Mouse (Mus musculus): Measurements from ENCODE around the gene Bach2. TPM values are rescaled to one million over a fixed set of nuclear protein-coding genes. Genes with fewer than 3 reads are reported as not detected.
A peak's percentile ranks its signal among the peaks of the same experiment; 100 is the strongest.

The Bach2 gene
- polyA plus RNA-seq, 1 experiment from 2014 or later: 1.8 TPM

- no peak overlapping the region for H3K9ac ChIP-seq
These were observed 119.5 kb downstream of the Bach2 start for GRCm38 (mm10) chr4:32357996-32358600.

GRCm38 (mm10) chr4:32358602-32359464 lies 120.2 kb downstream of the Bach2 start:
- H3K36me3 ChIP-seq: no peaks in the 10 kb centered on the region
- no peaks in the 10 kb centered on the region for H3K9me3 ChIP-seq (replicated peaks)
- no peak overlapping the region for H3K27ac ChIP-seq
- no peak overlapping the region for H3K9ac ChIP-seq
- no peak overlapping the region for H3K4me2 ChIP-seq
- no peak for ATAC-seq
- H3K27me3 ChIP-seq (replicated peaks): peaks cover 10% of the 10 kb centered on the region; the same call in 1 of the 2 replicates
- H3K4me3 ChIP-seq: no peak overlapping the region
- WGBS (ENCODE audit: insufficient replicate concordance): 29% methylated on average over 12 of the region's 12 CpGs
- H3K4me1 ChIP-seq: peaks cover 11% of the 10 kb centered on the region

More at GRCm38 (mm10) chr4:32357996-32358600, 119.5 kb downstream of the Bach2 start:
- Histone ChIP-seq H3K4me3 (no peak overlapping the region), H3K9me3 (replicated peaks) (no peaks in the 10 kb centered on the region), H3K36me3 (no peaks in the 10 kb centered on the region), H3K4me2 (no peak overlapping the region), H3K27me3 (replicated peaks) (peaks cover 3% of the 10 kb centered on the region; the same call in 1 of the 2 replicates), H3K4me1 (peaks cover 7% of the 10 kb centered on the region), H3K27ac (no peak overlapping the region)
- WGBS (ENCODE audit: insufficient replicate concordance): 76% methylated on average over 12 of the region's 12 CpGs
- ATAC-seq: no peak

- Histone ChIP-seq H3K27ac (no peak overlapping the region), H3K4me3 (no peak overlapping the region), H3K9me3 (replicated peaks) (no peaks in the 10 kb centered on the region), H3K4me1 (peaks cover 17% of the 10 kb centered on the region), H3K4me2 (no peak overlapping the region), H3K27me3 (replicated peaks) (peaks cover 14% of the 10 kb centered on the region; the same call in 1 of the 2 replicates), H3K36me3 (no peaks in the 10 kb centered on the region), H3K9ac (no peak overlapping the region)
- WGBS (ENCODE audit: insufficient replicate concordance): 52% methylated on average over 3 of the region's 3 CpGs
- ATAC-seq: no peak
These were observed 121.0 kb downstream of the Bach2 start for GRCm38 (mm10) chr4:32359634-32360033.

GRCm38 (mm10) chr4:32360496-32360895 lies 121.9 kb downstream of the Bach2 start:
- ATAC-seq: no peak
- Histone ChIP-seq H3K4me1 (peaks cover 26% of the 10 kb centered on the region), H3K27ac (no peak overlapping the region), H3K36me3 (no peaks in the 10 kb centered on the region), H3K27me3 (replicated peaks) (peaks cover 14% of the 10 kb centered on the region; the same call in 1 of the 2 replicates), H3K9me3 (replicated peaks) (no peaks in the 10 kb centered on the region), H3K4me2 (no peak overlapping the region), H3K4me3 (no peak overlapping the region), H3K9ac (no peak overlapping the region)
- WGBS (ENCODE audit: insufficient replicate concordance): 60% methylated on average over 5 of the region's 5 CpGs

GRCm38 (mm10) chr4:32363488-32363984 lies 124.9 kb downstream of the Bach2 start:
- no peak overlapping the region for H3K9ac ChIP-seq
- no peak overlapping the region for H3K4me2 ChIP-seq
- no peak overlapping the region for H3K4me3 ChIP-seq
- peaks cover 26% of the 10 kb centered on the region for H3K4me1 ChIP-seq
- H3K27ac ChIP-seq: no peak overlapping the region
- H3K9me3 ChIP-seq (replicated peaks): no peaks in the 10 kb centered on the region
- 16% methylated on average over 14 of the region's 14 CpGs for WGBS (ENCODE audit: insufficient replicate concordance)
- H3K36me3 ChIP-seq: no peaks in the 10 kb centered on the region
- H3K27me3 ChIP-seq (replicated peaks): peaks cover 14% of the 10 kb centered on the region; the same call in 1 of the 2 replicates
- no peak for ATAC-seq

- Histone ChIP-seq H3K4me2 (0 out of 2 replicates have a peak overlapping the region, but pooled peaks have one; percentile 18), H3K9ac (no peak overlapping the region), H3K36me3 (no peaks in the 10 kb centered on the region), H3K9me3 (replicated peaks) (no peaks in the 10 kb centered on the region), H3K27ac (no peak overlapping the region), H3K4me1 (peaks cover 26% of the 10 kb centered on the region), H3K4me3 (no peak overlapping the region), H3K27me3 (replicated peaks) (peaks cover 17% of the 10 kb centered on the region; the same call in 1 of the 2 replicates)
- 35% methylated on average over 13 of the region's 13 CpGs for WGBS (ENCODE audit: insufficient replicate concordance)
- ATAC-seq: 0 out of 2 replicates have a peak, but pooled peaks have one; percentile 21
These were observed 126.7 kb downstream of the Bach2 start for GRCm38 (mm10) chr4:32365144-32365907.

- H3K4me1 ChIP-seq: peaks cover 26% of the 10 kb centered on the region
These were observed 127.6 kb downstream of the Bach2 start for GRCm38 (mm10) chr4:32366176-32366575.

GRCm38 (mm10) chr4:32368345-32368744 lies 129.7 kb downstream of the Bach2 start:
- no peaks in the 10 kb centered on the region for H3K36me3 ChIP-seq
- H3K9me3 ChIP-seq (replicated peaks): no peaks in the 10 kb centered on the region
- peaks cover 12% of the 10 kb centered on the region; the same call in 1 of the 2 replicates for H3K27me3 ChIP-seq (replicated peaks)
- no peak for ATAC-seq
- no peak overlapping the region for H3K4me2 ChIP-seq
- no peak overlapping the region for H3K4me3 ChIP-seq
- H3K27ac ChIP-seq: no peak overlapping the region
- no peak overlapping the region for H3K9ac ChIP-seq
- peaks cover 28% of the 10 kb centered on the region for H3K4me1 ChIP-seq
- WGBS (ENCODE audit: insufficient replicate concordance): 63% methylated on average over 8 of the region's 8 CpGs

More at GRCm38 (mm10) chr4:32366176-32366575, 127.6 kb downstream of the Bach2 start:
- 61% methylated on average over 2 of the region's 2 CpGs for WGBS (ENCODE audit: insufficient replicate concordance)
- H3K9ac ChIP-seq: no peak overlapping the region
- H3K4me3 ChIP-seq: no peak overlapping the region
- no peaks in the 10 kb centered on the region for H3K36me3 ChIP-seq
- H3K4me2 ChIP-seq: no peak overlapping the region
- H3K27me3 ChIP-seq (replicated peaks): peaks cover 17% of the 10 kb centered on the region; the same call in 1 of the 2 replicates
- H3K27ac ChIP-seq: no peak overlapping the region
- ATAC-seq: no peak
- no peaks in the 10 kb centered on the region for H3K9me3 ChIP-seq (replicated peaks)

GRCm38 (mm10) chr4:32373085-32373484 lies 134.5 kb downstream of the Bach2 start:
- no peak overlapping the region for H3K27ac ChIP-seq
- ATAC-seq: no peak
- no peak overlapping the region for H3K4me2 ChIP-seq

GRCm38 (mm10) chr4:32373527-32373926 lies 134.9 kb downstream of the Bach2 start:
- Histone ChIP-seq H3K27ac (no peak overlapping the region), H3K36me3 (no peaks in the 10 kb centered on the region), H3K9me3 (replicated peaks) (no peaks in the 10 kb centered on the region), H3K27me3 (replicated peaks) (0 out of 2 replicates have a peak, but pooled peaks cover 3% of the 10 kb centered on the region), H3K4me2 (no peak overlapping the region), H3K9ac (no peak overlapping the region), H3K4me1 (peaks cover 6% of the 10 kb centered on the region; the same call in 1 of the 2 replicates), H3K4me3 (no peak overlapping the region)
- no peak for ATAC-seq
- WGBS (ENCODE audit: insufficient replicate concordance): 26% methylated on average over 3 of the region's 3 CpGs

More at GRCm38 (mm10) chr4:32373085-32373484, 134.5 kb downstream of the Bach2 start:
- H3K27me3 ChIP-seq (replicated peaks): 0 out of 2 replicates have a peak, but pooled peaks cover 3% of the 10 kb centered on the region
- WGBS (ENCODE audit: insufficient replicate concordance): 30% methylated on average over 7 of the region's 7 CpGs
- no peak overlapping the region for H3K4me3 ChIP-seq
- no peaks in the 10 kb centered on the region for H3K36me3 ChIP-seq
- peaks cover 6% of the 10 kb centered on the region; the same call in 1 of the 2 replicates for H3K4me1 ChIP-seq
- no peak overlapping the region for H3K9ac ChIP-seq
- no peaks in the 10 kb centered on the region for H3K9me3 ChIP-seq (replicated peaks)
